Mouse (Mus musculus) layer of hippocampus, postnatal 14 days (tissue): ENCODE results near the gene Ptprm. TPM values are rescaled to one million over a fixed set of nuclear protein-coding genes. Genes with fewer than 3 reads are reported as not detected.

Experiments
- DNase-seq, 2 experiments: peaks; one replicate each; pipeline ENCODE4 v3.0.0; 2021 to 2022; ENCODE audit warnings: low spot score in 2 of 2, mixed read lengths in 1 of 2
- long read RNA-seq, 2 experiments: library from polyadenylated mRNA; stranded (forward); transcript quantifications; one replicate each; pipeline ENCODE4 v2.0.0; 2021
- total RNA-seq, 2 experiments: library from RNA; stranded (reverse); gene quantifications; 2 replicates each; pipeline ENCODE4 v1.2.3; 2021

The Ptprm gene
- total RNA-seq, result 10 to 100 TPM; 27.7 TPM
- long read RNA-seq, experiment 1, full-length matches to known transcripts, result 3 of 8 reads
- long read RNA-seq, experiment 1, partial matches to known transcripts, result 3 of 8 reads
- long read RNA-seq, experiment 1, other reads (novel, unspliced or antisense), result 2 of 8 reads
- long read RNA-seq, experiment 2, full-length matches to known transcripts, result 2 of 11 reads
- long read RNA-seq, experiment 2, partial matches to known transcripts, result 3 of 11 reads
- long read RNA-seq, experiment 2, other reads (novel, unspliced or antisense), result 6 of 11 reads

DNA sequence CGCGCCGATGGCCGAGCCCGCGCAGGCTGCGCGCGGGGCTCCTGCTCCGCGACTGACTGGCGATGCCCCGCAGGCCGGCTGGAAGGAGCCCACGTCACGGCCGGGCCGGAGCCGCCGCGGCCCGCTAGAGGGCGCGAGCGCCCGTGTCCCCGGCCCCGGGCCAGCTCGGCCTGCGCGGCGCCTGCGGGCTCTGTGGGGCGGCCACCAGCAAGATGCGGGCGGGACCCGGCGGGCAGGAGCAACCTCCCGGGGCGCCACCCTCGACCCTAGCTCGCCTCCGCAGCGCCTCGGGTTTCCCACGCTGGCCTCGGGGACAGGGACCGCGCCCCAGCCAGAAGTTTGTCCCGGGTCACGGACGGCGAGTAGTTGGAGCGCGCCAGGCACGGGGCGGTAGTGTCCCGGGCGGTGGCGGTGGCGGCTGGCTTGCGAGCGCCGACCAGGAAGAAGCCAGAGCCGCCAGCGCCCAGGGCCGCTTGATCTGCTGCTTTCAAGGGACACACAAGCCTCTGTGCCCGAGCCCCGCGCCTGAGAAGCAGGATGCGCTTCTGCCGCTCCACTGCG is at the start of gene Ptprm:
Gene Ptprm, minus strand, starts transcription at position 7 of the 561 bp plus-strand sequence.
- DNase-seq, result peak; percentile 63 to 65

DNA sequence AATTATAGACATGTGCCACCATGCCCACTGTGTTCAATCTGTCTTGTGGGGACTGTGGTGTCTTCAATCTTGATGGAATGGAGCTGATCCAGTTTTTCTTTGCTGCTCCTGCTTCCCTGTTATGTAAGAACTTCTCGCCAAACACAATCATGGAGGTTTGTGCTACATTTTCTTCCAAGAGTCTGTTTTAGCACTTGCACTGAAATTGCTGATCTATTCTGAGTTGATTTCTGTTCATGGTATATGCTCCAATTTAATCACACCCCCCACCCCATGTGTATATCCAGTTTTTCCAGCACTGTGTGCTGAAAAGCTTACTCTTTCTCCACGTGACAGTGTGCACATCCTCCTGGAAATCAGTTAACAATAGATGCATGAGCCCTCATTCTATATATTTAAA is 41.9 kb upstream of the Ptprm start:
- DNase-seq, result no peak

DNA sequence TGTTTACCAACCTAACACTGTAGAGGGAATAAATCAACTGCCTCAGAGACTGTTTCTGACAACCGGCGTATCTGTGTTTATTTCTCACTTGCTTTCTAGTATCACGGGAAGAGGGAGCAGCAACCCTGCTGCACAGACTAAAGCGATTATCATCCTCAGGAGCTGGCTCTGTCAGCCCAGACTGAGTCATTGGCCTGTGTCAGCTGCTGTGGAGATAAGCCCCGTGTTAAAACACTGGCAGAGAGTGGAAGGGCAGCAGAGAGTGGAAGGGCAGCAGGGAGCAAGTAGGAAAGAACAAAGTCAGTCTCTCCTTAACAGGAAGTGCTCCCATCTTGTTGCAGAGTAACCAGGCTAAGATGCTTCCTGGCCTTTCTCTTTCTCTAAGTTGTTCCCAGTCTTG is 36.6 kb upstream of the Ptprm start:
- no peak for DNase-seq

DNA sequence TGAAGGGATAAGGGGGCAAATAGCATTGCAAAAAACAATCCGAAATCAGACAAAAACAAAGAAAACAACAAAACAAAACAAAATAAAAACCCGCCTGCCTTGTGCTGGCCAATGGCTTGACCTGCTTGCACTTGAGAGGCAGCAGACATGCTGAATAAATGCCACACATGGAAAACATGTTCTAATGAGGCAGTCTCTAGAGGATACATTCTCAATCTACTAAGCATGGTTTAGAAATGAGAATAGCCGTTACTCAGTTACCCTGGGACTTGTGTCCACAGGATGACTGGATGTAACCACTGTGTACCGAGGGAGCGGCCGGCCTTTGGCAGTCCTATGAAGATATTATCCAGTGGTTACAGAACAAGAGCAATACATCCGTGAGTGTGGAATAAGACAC is 33.9 kb upstream of the Ptprm start:
- no peak for DNase-seq

DNA sequence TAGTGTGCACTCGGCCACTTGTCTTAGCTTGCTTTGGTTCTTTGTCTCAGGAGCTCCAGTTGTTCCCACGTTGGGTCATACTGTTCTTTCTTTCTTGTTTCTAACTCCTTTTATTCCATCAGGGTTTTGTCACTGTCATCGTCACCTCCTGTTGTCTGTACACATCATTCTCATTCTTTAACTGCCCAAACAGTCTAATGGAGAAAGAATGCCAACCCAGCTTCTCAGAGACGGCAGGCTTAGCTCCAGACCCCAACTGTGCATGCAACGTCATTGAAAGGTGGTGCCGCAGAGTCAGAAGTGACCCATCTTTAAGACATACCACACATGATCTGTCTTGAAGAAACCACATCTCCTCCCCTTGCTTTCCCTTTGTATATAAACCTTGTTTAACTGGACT is 31.0 kb upstream of the Ptprm start:
- DNase-seq, result no peak

DNA sequence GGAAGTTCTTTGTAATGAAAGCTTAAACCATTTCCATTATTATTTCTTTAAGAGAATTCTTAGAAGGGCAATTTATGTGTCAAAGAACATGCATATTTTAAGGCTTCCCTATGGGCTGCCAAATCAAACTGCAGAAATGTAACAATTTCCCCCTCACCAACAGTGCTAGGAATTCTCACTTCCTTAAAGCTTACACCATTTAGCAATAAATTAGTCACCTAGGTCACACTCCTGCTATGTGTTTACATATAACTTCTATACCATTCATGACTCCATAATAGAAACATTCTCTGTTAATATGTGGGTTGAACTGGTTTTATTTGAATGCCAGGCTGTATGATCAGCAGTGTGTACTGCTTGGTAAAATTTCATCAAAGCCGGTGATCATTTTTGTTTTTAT is 29.4 kb upstream of the Ptprm start:
- no peak for DNase-seq

DNA sequence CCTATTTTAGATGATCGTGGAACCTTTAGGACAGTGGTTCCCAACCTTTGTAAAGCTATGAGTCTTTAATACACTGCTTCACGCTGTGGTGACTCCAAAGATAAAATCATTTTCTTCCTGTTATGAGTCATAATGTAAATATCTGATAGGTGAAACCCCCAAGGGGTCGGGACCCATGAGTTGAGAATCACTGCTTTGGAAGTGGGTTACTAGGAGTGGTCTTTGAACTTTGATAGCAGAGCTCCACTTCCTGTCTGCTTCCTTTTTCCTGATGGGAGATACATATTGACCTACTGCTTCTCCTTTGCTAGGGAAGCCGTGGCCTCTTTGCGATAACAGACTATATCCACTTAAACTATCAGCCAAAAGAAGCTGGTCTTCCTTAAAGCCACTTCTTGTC is 27.4 kb upstream of the Ptprm start:
- no peak for DNase-seq

DNA sequence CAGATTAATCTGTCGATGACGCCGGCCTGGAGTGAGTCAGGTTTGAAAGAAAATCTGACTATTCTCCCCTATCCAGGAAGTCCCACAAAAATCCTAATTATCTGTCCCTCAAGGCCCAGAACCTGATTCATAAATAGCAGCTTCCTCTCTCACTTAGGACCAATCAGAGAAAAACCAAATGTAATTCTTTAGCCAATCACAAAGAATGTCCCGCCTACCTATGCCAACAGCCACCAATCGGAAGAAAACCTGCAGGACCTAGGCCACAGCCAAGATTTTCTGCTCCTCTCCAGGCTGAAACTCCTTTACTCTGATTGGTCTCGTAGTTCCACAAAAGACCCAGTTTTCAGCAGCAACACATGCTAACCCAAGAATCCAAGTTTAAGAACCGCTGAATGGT is 13.6 kb upstream of the Ptprm start:
- no peak for DNase-seq

DNA sequence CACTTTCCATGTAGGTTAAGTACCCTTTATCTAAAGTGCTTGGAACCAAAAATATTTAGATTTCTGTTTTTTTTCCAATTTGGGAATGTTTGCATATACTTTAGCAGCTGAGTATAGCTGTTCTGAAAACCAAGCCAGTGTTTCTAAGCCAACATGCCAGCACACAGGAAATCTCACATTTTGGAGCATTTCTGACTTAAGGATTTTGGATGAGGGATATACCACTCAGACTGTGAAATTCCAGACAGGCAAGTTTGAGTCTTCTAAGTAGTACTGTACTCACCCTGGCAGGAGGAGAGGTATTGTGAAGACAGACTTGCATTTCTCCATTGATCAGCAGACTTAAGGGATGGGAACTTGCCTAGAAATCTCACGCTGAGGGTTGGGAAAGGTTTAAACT is 10.2 kb upstream of the Ptprm start:
- no peak for DNase-seq

DNA sequence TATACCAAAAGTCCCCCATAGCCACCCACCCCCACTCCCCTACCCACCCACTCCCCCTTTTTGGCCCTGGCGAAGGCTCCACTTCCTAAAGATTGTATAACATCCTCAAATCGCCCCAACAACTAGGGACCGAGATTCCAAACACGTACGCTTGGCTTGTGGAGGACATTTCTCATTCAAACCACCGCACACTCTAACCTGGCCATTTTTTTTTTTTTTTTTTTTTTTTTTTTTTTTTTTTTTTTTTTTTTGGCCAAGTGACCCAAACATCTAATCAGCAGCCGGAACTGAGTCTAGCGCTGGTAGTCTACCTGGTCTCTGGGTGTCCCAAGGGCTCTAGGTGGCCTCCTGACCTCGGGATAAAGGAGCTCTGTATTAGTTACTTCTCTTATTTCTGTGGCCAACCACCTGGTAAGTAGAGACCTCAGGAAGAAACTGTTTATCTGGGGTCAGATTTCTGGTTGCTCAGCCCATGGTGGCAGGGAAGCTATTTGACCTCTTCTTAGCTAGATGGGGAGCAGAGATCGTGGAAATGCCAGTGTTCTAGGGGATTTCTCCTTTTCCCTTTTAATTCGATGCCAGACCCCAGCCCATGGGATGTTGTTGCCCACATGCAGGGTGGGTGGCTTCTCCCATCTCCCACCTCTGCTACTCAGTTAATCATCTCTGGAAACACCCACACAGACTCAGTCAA is 9.3 kb upstream of the Ptprm start:
- no peak for DNase-seq

DNA sequence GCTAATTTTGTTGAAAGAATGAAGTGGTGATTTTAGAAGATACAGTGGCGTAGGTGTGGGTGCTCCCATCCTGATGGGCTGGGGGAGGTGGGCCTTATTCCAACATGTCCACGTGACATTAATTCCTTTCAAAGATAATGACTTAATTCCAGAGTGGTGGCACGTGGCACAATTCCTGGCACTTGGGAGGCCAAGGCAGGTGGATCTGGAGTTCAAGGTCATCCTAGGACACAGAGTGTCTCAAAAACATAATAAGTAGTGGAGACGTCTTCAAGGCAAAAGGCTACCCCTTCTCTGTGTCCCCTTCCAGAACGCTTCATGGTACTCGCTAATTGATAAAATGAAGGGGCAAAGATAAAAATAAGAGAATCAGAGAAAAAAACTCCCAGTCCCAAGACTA is 7.9 kb upstream of the Ptprm start:
- no peak for DNase-seq

DNA sequence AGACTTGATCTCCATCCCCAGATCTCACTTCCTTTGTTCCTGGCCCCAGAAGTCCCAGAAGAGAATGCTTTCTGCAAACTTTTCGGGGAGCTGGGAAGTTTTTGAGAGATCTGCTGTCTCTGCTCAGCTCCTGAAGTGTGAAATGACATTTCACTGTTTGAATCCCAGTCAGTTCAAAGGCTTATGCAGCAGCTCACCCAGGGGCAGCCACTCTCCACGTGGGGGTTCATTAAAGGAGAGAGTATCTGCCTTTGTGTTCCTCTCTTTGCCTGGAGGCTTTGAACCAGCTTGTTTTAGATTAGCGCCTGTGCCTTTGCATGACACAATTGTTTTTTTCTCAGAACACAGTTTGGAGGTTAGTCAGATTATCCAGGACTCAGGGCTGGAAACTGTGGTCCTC is 6.3 kb upstream of the Ptprm start:
- DNase-seq, result no peak

DNA sequence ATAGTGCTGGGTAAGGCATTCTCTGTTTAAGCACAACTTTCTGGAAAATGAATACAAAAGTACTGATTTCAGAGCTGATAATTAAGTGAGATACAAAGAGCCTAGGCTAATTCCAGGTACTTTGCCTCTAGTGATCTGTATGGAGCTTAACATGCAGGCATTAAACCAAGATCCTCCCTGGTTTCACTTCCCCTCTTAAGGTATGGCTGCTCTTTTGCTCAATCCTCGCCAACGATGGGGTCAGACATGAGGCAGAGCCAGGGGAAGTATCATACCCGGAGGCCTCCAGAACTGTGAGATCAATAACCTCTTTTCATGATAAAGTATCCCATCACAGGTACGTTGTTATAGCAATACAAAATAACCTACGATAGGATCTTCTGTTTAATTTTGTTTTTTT is 5.3 kb upstream of the Ptprm start:
- no peak for DNase-seq

DNA sequence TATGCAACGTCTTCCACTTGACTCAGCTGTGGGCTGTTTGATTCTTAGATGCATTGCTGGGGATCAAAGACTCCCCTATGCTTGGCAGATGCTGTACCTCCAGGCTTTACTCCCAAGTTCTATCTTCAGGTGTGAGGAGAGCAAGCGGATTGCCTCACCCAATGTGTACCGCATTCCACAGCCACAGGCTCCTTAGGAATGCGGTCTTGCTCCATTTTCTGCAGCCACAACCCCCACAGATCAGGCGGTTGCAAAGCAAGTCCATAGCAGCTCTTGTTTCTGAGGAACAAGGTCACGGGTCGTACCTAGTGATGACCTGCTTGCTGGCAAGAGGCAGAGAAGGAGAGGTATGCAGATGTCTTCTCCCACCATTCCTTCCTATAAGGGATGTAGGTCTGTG is 4.3 kb upstream of the Ptprm start:
- DNase-seq, result no peak

DNA sequence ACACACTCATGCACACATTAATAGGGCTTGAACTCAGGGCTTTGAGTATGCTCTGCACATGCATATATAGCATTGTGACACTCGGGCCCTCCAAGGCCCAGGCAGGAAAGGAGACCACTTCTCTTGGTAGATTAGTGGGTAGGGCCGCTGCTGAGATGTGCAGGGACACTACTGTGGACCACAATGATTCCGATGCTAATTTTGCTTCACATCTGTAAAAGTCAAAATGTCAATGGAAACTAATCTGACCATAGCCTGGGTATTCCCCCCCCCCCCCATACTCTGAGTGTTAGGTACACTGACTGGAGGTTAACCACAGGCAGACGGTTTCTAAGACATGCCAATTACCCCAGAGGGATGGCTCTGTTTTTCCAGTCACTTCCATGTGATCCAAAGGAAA is 2.9 kb upstream of the Ptprm start:
- no peak for DNase-seq

DNA sequence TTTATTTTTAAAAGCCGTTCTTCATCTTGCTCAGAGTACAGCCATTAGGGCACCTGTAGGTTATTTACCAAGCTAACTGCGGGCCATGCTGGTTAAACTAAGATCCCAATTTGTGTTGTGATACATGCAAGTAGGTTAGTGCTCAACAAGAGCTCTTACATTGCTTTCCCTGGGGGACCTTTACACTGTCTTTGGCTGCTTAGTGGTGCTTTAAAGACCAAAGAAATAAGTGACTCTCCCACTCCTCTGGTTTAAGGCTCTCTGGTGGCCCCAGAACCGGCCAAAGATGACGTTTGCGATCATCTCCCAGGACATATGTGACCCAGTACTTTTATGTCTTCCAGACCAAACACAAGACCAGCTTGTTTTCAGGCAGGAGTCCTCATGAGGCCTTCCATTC is 994 bp upstream of the Ptprm start:
- no peak for DNase-seq

DNA sequence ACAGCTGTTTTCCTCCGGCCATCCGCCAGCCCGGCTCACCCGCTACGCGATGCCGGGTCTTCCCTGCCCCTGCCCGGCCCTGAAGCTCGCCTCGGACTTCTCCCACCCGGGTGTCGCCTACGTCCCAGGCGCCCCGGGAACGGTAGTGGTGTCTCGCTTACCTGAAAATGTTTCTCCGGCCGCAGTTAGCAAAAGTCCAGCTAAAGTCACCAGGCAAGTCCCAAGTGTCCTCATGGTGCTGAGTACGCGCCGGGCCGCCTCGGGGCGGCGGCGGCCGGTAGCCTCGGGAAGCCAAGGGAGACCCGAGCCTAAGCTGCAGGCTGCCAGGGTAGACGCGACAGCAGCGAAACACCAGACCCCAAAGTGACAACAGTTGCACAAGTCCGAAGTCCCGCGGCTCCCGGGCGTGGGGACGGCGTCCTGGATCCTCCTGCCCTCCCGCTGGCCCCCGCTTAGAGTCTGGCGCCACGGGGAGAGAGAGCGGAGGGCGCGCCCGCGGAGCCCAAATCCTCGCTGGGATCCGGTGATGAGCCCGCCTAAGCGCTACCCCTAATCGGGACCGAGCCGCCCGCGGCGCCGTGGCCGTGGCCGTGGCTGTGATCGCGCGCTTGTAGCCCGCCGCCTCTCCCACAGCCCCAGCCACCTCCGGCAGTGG is 334 bp downstream of the Ptprm start:
- no peak for DNase-seq

DNA sequence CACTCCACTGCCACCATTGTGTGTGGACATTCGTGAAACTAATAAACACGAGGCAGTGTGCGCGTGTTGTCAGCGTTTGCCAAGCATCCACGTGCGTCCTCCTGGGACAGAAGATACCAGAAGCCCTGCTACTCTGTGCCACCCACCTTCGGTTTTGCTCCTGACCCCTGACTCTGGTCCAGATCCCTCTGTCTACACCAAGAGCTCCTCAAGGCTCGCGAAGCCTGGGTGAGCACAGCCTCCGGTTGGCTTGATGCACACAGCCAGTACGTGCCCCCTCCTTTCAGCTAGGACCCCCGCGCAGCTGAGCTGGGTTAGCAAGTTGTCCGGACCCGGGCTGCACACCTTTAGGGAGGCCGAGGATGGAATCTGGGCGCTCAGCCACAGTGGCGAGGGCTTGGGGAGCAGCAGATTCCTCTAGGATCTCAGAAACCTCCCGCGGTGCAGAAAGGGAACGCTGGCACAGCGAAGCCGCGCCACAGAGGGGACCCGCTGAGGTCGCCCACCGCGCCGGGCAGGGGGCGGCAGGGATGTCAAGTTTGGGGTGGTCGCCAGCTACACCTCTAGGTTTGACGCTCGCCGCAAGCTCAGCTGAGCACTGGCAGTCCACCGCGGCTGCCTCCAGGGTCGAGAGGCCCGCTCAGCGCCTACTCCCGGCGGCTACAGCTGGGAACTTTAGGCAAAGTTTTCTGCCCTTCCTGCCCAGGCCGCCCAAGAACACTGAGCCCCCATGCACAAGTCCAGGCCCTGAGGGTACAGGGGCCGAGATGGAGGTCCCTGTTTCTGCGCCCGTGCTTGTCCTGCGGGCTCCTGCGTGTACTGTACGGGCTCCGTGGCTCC is 1.1 kb downstream of the Ptprm start:
- peak in 1 of 2 experiments; percentile 25 for DNase-seq

DNA sequence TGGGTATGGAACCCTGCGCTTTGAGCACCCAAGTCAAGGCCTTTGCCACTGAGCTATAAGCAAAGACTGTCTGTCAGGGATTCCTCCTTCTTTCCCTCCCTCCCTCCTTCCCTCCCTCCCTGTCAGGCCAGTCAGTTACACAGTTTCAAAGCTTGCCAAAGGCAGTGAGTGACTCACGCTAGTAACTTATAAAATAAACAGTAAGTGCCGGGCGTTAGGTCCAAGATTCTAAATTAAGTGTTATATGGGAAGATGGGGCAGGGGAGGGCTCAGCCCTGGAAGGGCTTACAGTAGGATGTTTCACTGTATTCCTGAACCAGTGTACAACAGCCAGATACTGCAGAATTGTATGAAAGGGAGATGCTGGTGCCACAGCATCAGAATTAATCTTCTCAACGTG is 2.8 kb downstream of the Ptprm start:
- no peak for DNase-seq

DNA sequence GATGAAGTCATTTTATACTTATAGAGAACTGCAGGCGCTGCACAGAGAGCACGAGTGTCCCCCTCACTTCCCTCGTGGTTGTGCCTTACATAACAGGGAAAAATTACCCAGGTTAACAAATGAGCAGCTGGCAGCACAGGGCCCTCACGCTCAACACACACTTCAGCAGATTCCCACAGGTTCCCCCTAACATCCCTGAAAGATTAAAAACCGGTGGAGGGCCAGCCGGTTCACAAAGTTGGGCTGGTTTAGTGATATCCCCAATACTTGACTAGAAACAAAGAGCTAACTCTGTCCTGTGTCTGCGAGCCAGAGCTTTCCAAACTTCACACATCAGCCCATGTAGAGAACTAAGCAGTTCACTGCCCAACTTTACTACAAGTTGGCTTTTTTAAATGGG is 3.7 kb downstream of the Ptprm start:
- no peak for DNase-seq

DNA sequence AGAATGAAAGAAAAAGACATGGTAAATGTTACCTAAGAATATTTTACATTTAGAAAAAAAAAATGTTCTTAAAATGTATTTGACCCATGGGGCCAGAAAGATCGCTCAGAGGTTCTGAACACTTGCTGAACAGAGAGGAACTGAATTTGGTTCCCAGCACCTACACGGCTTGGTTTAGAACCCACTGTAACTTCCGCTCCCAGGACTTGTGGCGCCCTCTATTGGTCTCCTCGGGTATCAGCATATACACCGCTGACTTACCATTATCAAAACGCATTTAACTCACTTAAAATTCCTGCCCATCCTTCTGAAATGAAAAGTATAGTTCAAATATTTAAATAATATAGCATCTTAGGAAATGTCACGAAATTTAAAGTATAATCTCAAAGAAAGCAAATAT is 4.7 kb downstream of the Ptprm start:
- no peak for DNase-seq
